Mouse (Mus musculus) forebrain, embryonic 10.5 days (tissue): ENCODE measurements around the gene Fbxl15. TPM values are rescaled to one million over a fixed set of nuclear protein-coding genes. Genes with fewer than 3 reads are reported as not detected.
A peak's percentile ranks its signal among the peaks of the same experiment; 100 is the strongest.

Source experiments
- DNase-seq: peaks from one replicate; pipeline ENCODE4 v3.0.0-alpha.2; 2017; ENCODE audit warnings: low spot score; ENCODE audit errors: extremely low spot score
- H3K27ac ChIP-seq: fragments of 300-500 bp; sonication (generic); 2 replicates; pipeline ENCODE4 v1.5.1; 2016; ENCODE audit warnings: mild to moderate bottlenecking
- H3K27me3 ChIP-seq: fragments of 300-500 bp; sonication (generic); 2 replicates; pipeline ENCODE4 v1.6.1; 2016; ENCODE audit warnings: mild to moderate bottlenecking; ENCODE audit not compliant: poor library complexity, severe bottlenecking
- H3K36me3 ChIP-seq: fragments of 300-500 bp; sonication (generic); replicated peaks from 2 replicates; pipeline ENCODE4 v1.6.1; 2016; ENCODE audit warnings: mild to moderate bottlenecking, moderate library complexity
- H3K4me1 ChIP-seq: fragments of 300-500 bp; sonication (generic); 2 replicates; pipeline ENCODE4 v1.6.1; 2016
- H3K4me3 ChIP-seq: fragments of 300-500 bp; sonication (generic); 2 replicates; pipeline ENCODE4 v1.5.1; 2016; ENCODE audit warnings: mild to moderate bottlenecking, moderate library complexity
- H3K9me3 ChIP-seq: fragments of 300-500 bp; sonication (generic); 2 replicates; pipeline ENCODE4 v1.6.1; 2016; ENCODE audit warnings: mild to moderate bottlenecking, moderate library complexity
- WGBS: fragments of 180-500 bp; shearing (Covaris S2); methylation state at CpG from one replicate; pipeline ENCODE4 v1.1.7; 2016; 5-methylcytosine and 5-hydroxymethylcytosine counted together
- microRNA counts: library from miRNA; unstranded; fragments of <30 nt; microRNA quantifications from one replicate; lab custom pipeline; 2017
- microRNA-seq: library from miRNA; unstranded; fragments of <30 nt; microRNA quantifications from one replicate; pipeline ENCODE4, GENCODE M21; 2017
- polyA plus RNA-seq: library from polyadenylated mRNA; unstranded; fragments of >200 nt; fragmentation: Nextera tagmentation; extraction: Ambion mirVana; gene quantifications from 2 replicates; pipeline ENCODE4 v1.2.1, GENCODE M21; 2016

Gene Fbxl15
- polyA plus RNA-seq, 1 experiment from 2014 or later: 18.0 TPM

DNA sequence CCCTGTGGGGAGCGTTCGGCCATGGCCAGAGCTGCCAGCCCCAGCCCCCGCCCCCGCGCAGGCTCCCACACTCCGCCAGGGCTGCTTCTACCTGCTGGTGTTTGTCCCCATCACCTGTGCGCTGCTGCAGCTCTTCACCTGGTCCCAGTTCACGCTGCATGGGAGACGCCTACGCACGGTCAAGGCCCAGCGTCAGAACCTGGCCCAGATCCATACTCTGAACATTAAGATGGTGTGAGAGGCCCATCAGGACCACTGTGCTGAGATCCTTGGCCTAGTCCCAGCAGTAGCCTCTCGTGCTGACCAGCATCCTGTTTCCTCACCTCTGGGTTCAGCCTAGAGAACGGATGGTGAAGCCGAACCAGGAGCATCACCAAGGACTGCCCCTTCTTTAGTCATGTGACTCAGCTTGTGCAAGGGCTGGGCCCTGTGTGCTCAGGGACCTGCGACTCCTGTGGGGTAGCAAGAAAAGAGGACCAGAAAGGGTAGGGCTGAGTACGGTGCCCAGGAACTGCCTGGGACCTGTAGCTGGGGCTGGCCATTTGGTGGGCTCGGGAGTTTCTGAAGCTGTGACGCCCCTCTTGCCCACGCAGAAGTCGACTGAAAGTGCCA, 46.6 kb downstream of the Fbxl15 start:
- WGBS: 49% methylated on average over 21 of the region's 21 CpGs
- no peaks in the 10 kb centered on the region for H3K9me3 ChIP-seq
- no peaks in the 10 kb centered on the region for H3K27me3 ChIP-seq
- H3K4me3 ChIP-seq: no peak overlapping the region
- no peak for DNase-seq
- H3K27ac ChIP-seq: peak overlapping the region; percentile 22
- peaks cover 43% of the 10 kb centered on the region for H3K36me3 ChIP-seq
- peaks cover 11% of the 10 kb centered on the region for H3K4me1 ChIP-seq

DNA sequence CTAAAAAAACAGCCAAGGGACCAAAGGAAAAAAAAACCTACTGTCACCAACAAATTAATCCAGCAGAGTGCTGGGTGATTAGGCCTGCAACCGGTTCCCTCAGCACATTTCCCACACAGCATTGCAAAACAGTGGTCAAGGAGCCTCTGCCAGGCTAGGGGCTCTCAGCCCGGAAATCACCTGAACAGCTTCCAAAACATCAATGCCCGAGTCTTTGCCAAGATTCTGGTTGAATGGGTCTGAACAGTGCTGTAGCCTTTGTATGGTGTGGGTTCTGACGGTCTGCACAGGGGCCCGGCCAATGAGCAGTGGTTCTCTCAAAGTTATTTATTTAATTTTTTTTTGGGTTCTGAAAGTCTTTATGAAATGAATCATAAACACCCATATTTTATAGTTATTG, 47.5 kb downstream of the Fbxl15 start:
- no peak overlapping the region for H3K4me3 ChIP-seq
- H3K27ac ChIP-seq: no peak overlapping the region
- no peaks in the 10 kb centered on the region for H3K9me3 ChIP-seq
- WGBS: 76% methylated on average over 5 of the region's 5 CpGs
- peaks cover 11% of the 10 kb centered on the region for H3K4me1 ChIP-seq
- DNase-seq: no peak
- peaks cover 52% of the 10 kb centered on the region for H3K36me3 ChIP-seq
- no peaks in the 10 kb centered on the region for H3K27me3 ChIP-seq

DNA sequence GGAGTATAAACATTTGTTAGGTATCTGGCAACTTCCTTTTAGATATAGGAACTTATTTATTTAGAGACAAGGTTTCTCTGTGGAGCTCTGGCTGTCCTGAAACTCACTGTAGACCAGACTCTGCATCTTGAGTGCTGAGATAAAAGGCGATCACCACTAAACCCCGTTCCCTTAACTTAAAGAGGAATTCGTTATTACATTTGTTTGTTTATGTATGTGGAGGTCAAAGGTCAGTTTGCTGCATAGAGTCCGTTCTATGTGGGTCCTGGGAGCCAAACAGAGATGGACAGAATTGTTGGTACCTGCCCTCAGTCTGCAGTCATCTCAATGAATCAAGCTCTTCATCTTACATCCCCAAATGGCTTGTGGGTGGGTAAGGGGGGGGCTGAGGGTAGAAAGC, 47.9 kb downstream of the Fbxl15 start:
- peaks cover 11% of the 10 kb centered on the region for H3K4me1 ChIP-seq
- peaks cover 56% of the 10 kb centered on the region for H3K36me3 ChIP-seq
- no peak overlapping the region for H3K27ac ChIP-seq
- no peaks in the 10 kb centered on the region for H3K9me3 ChIP-seq
- 73% methylated on average over 4 of the region's 4 CpGs for WGBS
- no peak overlapping the region for H3K4me3 ChIP-seq
- H3K27me3 ChIP-seq: no peaks in the 10 kb centered on the region
- DNase-seq: no peak

MicroRNAs within 50 kb of the gene (microRNA counts, 519-probe panel; counts per million panel counts)
- microRNA mmu-miR-146b (lab: Ali Mortazavi, UCI): 341 counts per million, percentile 65 among the panel's probes with 10 or more counts

Small RNA genes within 50 kb of the gene (microRNA-seq; reads per million reads assigned to microRNA genes)
- 1.8 reads per million for gene Mir146b

Other genes starting within 250 kb of the Fbxl15 start
- 0.07 and 0.17 TPM in 2 replicates for gene Elovl3, start 196.3 kb upstream of the Fbxl15 start, polyA plus RNA-seq
- gene Pitx3, start 179.9 kb upstream of the Fbxl15 start, polyA plus RNA-seq: 0.18 and 0.25 TPM in 2 replicates
- 36.9 and 41.8 TPM in 2 replicates for gene Gbf1, start 175.7 kb upstream of the Fbxl15 start, polyA plus RNA-seq
- gene Nfkb2, start 23.9 kb upstream of the Fbxl15 start, polyA plus RNA-seq: 3.8 and 3.9 TPM in 2 replicates
- gene Psd, start 1.0 kb upstream of the Fbxl15 start, polyA plus RNA-seq: 2.8 and 2.9 TPM in 2 replicates
- gene Cuedc2, start 10.5 kb downstream of the Fbxl15 start, polyA plus RNA-seq: 206 and 224 TPM in 2 replicates
- 12.5 and 13.3 TPM in 2 replicates for gene Mfsd13a, start 12.9 kb downstream of the Fbxl15 start, polyA plus RNA-seq
- 1.0 and 1.1 TPM in 2 replicates for gene 2310034G01Rik, start 22.1 kb downstream of the Fbxl15 start, polyA plus RNA-seq
- gene Actr1a, start 67.6 kb downstream of the Fbxl15 start, polyA plus RNA-seq: 172 and 185 TPM in 2 replicates
- gene Sufu, start 68.7 kb downstream of the Fbxl15 start, polyA plus RNA-seq: 47.5 and 50.8 TPM in 2 replicates
- gene Trim8, start 173.5 kb downstream of the Fbxl15 start, polyA plus RNA-seq: 16.6 and 19.3 TPM in 2 replicates
- gene Arl3, start 245.0 kb downstream of the Fbxl15 start, polyA plus RNA-seq: 196 and 201 TPM in 2 replicates
- 16.6 and 17.9 TPM in 2 replicates for gene Sfxn2, start 245.2 kb downstream of the Fbxl15 start, polyA plus RNA-seq